Mouse (Mus musculus) lung, adult 2 months (tissue): Measurements from ENCODE around the gene Galnt7.

ENCODE experiments used
- CTCF ChIP-seq: fragments of 200-500 bp; IDR thresholded peaks from 2 replicates; pipeline ENCODE4 v1.5.1; 2011; ENCODE audit warnings: mild to moderate bottlenecking, low read length, control low read depth; ENCODE audit not compliant: insufficient read depth
- POLR2A ChIP-seq: fragments of 200-500 bp; IDR thresholded peaks from 2 replicates; pipeline ENCODE4 v1.6.1; 2011; ENCODE audit warnings: low read depth, mild to moderate bottlenecking, control low read depth, low read length, borderline replicate concordance; ENCODE audit errors: extremely low read depth

DNA sequence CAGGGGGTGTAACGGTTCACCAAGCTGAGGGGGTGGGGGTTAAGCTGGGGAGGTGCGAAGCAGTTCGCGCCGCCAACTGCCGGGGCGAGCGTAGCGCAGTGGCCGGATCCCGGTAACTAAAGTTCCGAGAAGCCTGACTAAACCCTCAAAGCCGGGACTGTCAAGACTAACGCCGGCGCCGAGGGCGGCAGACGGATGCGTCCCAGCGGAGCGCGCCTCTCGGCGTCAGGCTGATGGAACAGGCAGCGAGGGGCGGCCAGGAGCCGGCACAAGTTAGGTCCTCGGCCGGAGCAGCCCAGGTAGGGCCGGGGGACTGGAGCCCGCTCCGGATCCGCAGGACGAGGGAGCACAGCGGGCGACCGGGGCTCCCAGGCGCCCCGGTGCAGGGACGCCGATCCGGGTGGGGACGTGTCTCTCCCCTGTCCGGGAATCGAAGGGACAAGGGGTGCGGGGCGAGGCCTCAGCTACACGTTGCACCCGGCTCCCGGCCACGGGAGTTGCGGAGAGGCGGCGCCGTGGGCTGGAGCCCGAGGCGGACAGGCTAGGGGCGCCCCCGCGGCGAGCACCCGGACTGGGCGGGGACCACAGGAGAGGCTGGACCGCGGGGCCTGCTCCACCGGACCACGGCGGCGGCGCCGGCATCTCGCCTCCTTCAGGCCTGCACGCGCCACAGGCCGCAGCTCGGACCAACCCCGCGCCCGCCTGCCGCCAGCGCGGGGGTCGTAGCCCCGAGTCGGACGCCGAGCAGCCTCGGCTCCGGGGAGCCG lies 960 bp downstream of the Galnt7 start:
- TF ChIP-seq CTCF, result no peak
- TF ChIP-seq POLR2A, result no peak
